Mouse (Mus musculus) CH12.LX (cell line): ENCODE measurements around the gene Neurog1. TPM values are rescaled to one million over a fixed set of nuclear protein-coding genes. Genes with fewer than 3 reads are reported as not detected.

Source experiments
- DNase-seq: peaks from one replicate; pipeline ENCODE4 v3.0.0-alpha.2; 2013; ENCODE audit errors: extremely low read depth
- H3K27ac ChIP-seq: 2 replicates; pipeline ENCODE4 v1.5.1; 2012; ENCODE audit warnings: low read depth, mild to moderate bottlenecking, control low read depth, moderate library complexity; ENCODE audit not compliant: insufficient read depth
- H3K27me3 ChIP-seq: replicated peaks from 2 replicates; pipeline ENCODE3; 2012; ENCODE audit warnings: inconsistent platforms
- H3K36me3 ChIP-seq, 2 experiments: replicated peaks in 1 of 2; 2 replicates each; pipeline versions ENCODE3 to v1.6.1; 2012; ENCODE audit warnings: inconsistent platforms in 1 of 2, low read length in 1 of 2, mild to moderate bottlenecking in 1 of 2, mixed read lengths in 1 of 2, moderate library complexity in 1 of 2; ENCODE audit not compliant: control insufficient read depth in 1 of 2, insufficient read depth in 1 of 2
- H3K4me1 ChIP-seq, 2 experiments: 2 replicates each; pipeline ENCODE4 v1.6.1; 2012; ENCODE audit warnings: inconsistent platforms in 1 of 2, moderate library complexity in 1 of 2; ENCODE audit not compliant: insufficient read depth in 2 of 2, control insufficient read depth in 1 of 2
- H3K4me2 ChIP-seq: 2 replicates; pipeline ENCODE4 v1.6.1; 2012; ENCODE audit warnings: low read depth, mild to moderate bottlenecking, control low read depth; ENCODE audit not compliant: poor library complexity, insufficient read depth, severe bottlenecking
- H3K4me3 ChIP-seq, 3 experiments: fragments of 150-350 bp in 1 of 3; sonication (generic) in 1 of 3; replicated peaks in 1 of 3; 2 replicates each; pipeline versions ENCODE3 to v1.5.1; 2011 to 2012; ENCODE audit warnings: low read depth in 2 of 3, low read length in 2 of 3, mild to moderate bottlenecking in 2 of 3, moderate library complexity in 2 of 3, control low read depth in 1 of 3, improper control_type of control experiment in 1 of 3, inconsistent platforms in 1 of 3, mixed read lengths in 1 of 3; ENCODE audit not compliant: poor library complexity in 1 of 3
- H3K79me2 ChIP-seq: replicated peaks from 2 replicates; pipeline ENCODE4 v1.6.1; 2012; ENCODE audit warnings: mild to moderate bottlenecking, moderate library complexity; ENCODE audit not compliant: control insufficient read depth, poor library complexity, insufficient read depth, severe bottlenecking; ENCODE audit errors: extremely low read depth
- H3K9ac ChIP-seq: 2 replicates; pipeline ENCODE4 v1.6.1; 2012; ENCODE audit warnings: low read depth, mild to moderate bottlenecking, control low read depth, moderate library complexity; ENCODE audit not compliant: insufficient read depth
- H3K9me3 ChIP-seq: replicated peaks from 2 replicates; pipeline ENCODE3; 2012; ENCODE audit warnings: low read length, inconsistent platforms, mixed read lengths
- CHD2 ChIP-seq: IDR thresholded peaks from 2 replicates; pipeline ENCODE4 v1.6.1; 2011; ENCODE audit warnings: low read length, improper control_type of control experiment
- CTCF ChIP-seq, 2 experiments: IDR thresholded peaks in 1 of 2; conservative IDR thresholded peaks in 1 of 2; 2 replicates each; pipeline ENCODE4 v1.5.1; 2011 to 2012; ENCODE audit warnings: low read depth in 2 of 2, low read length in 2 of 2, improper control_type of control experiment in 1 of 2, inconsistent platforms in 1 of 2, mild to moderate bottlenecking in 1 of 2, moderate library complexity in 1 of 2
- ELF1 ChIP-seq: IDR thresholded peaks from 2 replicates; pipeline ENCODE4 v1.6.1; 2014; ENCODE audit warnings: low read depth, mild to moderate bottlenecking, inconsistent platforms, low read length, improper control_type of control experiment
- EP300 ChIP-seq: IDR thresholded peaks from 2 replicates; pipeline ENCODE4 v1.6.1; 2011; ENCODE audit warnings: low read length, improper control_type of control experiment
- ETS1 ChIP-seq: conservative IDR thresholded peaks from 2 replicates; pipeline ENCODE4 v1.6.1; 2012; ENCODE audit warnings: low read depth, mild to moderate bottlenecking, inconsistent platforms, low read length, improper control_type of control experiment, moderate library complexity
- HCFC1 ChIP-seq: IDR thresholded peaks from 2 replicates; pipeline ENCODE4 v1.6.1; 2012; ENCODE audit warnings: low read depth, mild to moderate bottlenecking, inconsistent platforms, low read length, improper control_type of control experiment
- IRF4 ChIP-seq: IDR thresholded peaks from 2 replicates; pipeline ENCODE4 v1.6.1; 2014; ENCODE audit warnings: low read depth, mild to moderate bottlenecking, inconsistent platforms, low read length, improper control_type of control experiment
- MAZ ChIP-seq: IDR thresholded peaks from 2 replicates; pipeline ENCODE4 v1.6.1; 2012; ENCODE audit warnings: low read depth, mild to moderate bottlenecking, inconsistent platforms, low read length, improper control_type of control experiment, moderate library complexity
- MEF2A ChIP-seq: IDR thresholded peaks from 2 replicates; pipeline ENCODE4 v1.6.1; 2014; ENCODE audit warnings: low read depth, mild to moderate bottlenecking, inconsistent platforms, low read length, improper control_type of control experiment, borderline replicate concordance
- MXI1 ChIP-seq: IDR thresholded peaks from 2 replicates; pipeline ENCODE4 v1.6.1; 2011; ENCODE audit warnings: mild to moderate bottlenecking, low read depth, low read length, improper control_type of control experiment
- RCOR1 ChIP-seq: conservative IDR thresholded peaks from 2 replicates; pipeline ENCODE4 v1.6.1; 2012; ENCODE audit warnings: low read depth, mild to moderate bottlenecking, inconsistent platforms, low read length, improper control_type of control experiment
- TBP ChIP-seq: conservative IDR thresholded peaks from 2 replicates; pipeline ENCODE4 v1.6.1; 2011; ENCODE audit warnings: low read depth, low read length, improper control_type of control experiment
- UBTF ChIP-seq: IDR thresholded peaks from 2 replicates; pipeline ENCODE4 v1.6.1; 2012; ENCODE audit warnings: low read depth, mild to moderate bottlenecking, inconsistent platforms, low read length, improper control_type of control experiment, moderate library complexity
- ZC3H11A ChIP-seq: IDR thresholded peaks from 2 replicates; pipeline ENCODE4 v1.6.1; 2012; ENCODE audit warnings: low read depth, mild to moderate bottlenecking, inconsistent platforms, low read length, improper control_type of control experiment
- ZMIZ1 ChIP-seq: IDR thresholded peaks from 2 replicates; pipeline ENCODE4 v1.6.1; 2012; ENCODE audit warnings: low read depth, mild to moderate bottlenecking, inconsistent platforms, low read length, improper control_type of control experiment
- dilution Hi-C: fragments of 300-500 bp; cut with MboI; formaldehyde crosslinking; loops from 2 replicates; pipeline ENCODE4 v1.14.3; 2020; ENCODE audit warnings: low sequenced_read_pairs; ENCODE audit not compliant: extremely low pct_unique_long_range_greater_than_20kb, extremely low pct_ligation_motif_present
- in situ Hi-C: fragments of 300-500 bp; cut with MboI; formaldehyde crosslinking; loops from 3 replicates; pipeline ENCODE4 v1.14.3; 2019; ENCODE audit warnings: low sequenced_read_pairs, low pct_ligation_motif_present, low pct_unique_long_range_greater_than_20kb, mixed read lengths
- polyA plus RNA-seq: library from polyadenylated mRNA; unstranded; fragments of >175 nt; gene quantifications from 2 replicates; pipeline ENCODE4 v1.2.1, GENCODE M21; 2012; ENCODE audit warnings: low read depth; ENCODE audit not compliant: insufficient read length
- total RNA-seq, 2 experiments: library from RNA; depleted of rRNA; stranded (reverse); fragments of 300-350 nt in 1 of 2; fragments of >200 nt in 1 of 2; gene quantifications; 2 replicates each; pipeline ENCODE4 v1.2.3; 2012 to 2014

The Neurog1 gene
- total and polyA plus RNA-seq, 3 experiments = not detected

DNA sequence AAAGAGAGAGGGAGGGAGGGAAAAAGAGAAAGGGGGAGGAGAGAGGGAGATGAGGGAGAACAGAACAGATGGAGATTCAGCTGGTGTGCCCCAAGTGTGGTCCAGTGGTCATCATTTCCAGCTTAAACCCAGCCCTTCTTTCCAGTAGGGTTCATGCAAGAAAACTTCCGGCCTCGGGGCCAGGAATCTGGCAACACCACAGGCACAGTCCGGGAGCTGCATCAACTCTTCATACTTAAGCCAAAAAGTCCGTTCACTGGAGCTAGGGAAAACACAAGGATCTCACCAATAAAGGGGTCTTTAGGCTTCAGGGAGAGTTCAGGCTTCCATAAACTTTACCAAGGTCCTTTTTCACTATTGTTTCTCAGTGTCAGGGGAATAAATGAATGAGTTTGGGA, 29.1 kb downstream of the Neurog1 start:
- TF ChIP-seq UBTF (no peak), MXI1 (no peak), ETS1 (no peak), RCOR1 (no peak), TBP (no peak), IRF4 (no peak), HCFC1 (no peak), ZMIZ1 (no peak), CHD2 (no peak), ZC3H11A (no peak), EP300 (no peak), CTCF (conservative IDR thresholded peaks at IDR 0.05 in 1 of 2, IDR thresholded peaks at IDR 0.05 in 1 of 2; ENCODE audit: low read depth in 2 of 2, low read length in 2 of 2) (no peak)
- TF ChIP-seq, all 38 proteins: peak for 0
- dilution Hi-C loops (no loop called here), in situ Hi-C loops (no loop called here)
- no peaks in the 10 kb centered on the region for H3K79me2 ChIP-seq
- H3K27me3 ChIP-seq = peaks cover 8% of the 10 kb centered on the region
- H3K4me2 ChIP-seq = 0 out of 2 replicates have a peak overlapping the region, but pooled peaks have one; percentile 13
- H3K36me3 ChIP-seq = no peaks in the 10 kb centered on the region
- H3K9ac ChIP-seq = no peak overlapping the region
- H3K4me3 ChIP-seq = no peak overlapping the region
- no peak overlapping the region for H3K27ac ChIP-seq
- H3K4me1 ChIP-seq = peaks cover 23 to 36% of the 10 kb centered on the region in 2 experiments
- DNase-seq = no peak
- H3K9me3 ChIP-seq = no peaks in the 10 kb centered on the region

DNA sequence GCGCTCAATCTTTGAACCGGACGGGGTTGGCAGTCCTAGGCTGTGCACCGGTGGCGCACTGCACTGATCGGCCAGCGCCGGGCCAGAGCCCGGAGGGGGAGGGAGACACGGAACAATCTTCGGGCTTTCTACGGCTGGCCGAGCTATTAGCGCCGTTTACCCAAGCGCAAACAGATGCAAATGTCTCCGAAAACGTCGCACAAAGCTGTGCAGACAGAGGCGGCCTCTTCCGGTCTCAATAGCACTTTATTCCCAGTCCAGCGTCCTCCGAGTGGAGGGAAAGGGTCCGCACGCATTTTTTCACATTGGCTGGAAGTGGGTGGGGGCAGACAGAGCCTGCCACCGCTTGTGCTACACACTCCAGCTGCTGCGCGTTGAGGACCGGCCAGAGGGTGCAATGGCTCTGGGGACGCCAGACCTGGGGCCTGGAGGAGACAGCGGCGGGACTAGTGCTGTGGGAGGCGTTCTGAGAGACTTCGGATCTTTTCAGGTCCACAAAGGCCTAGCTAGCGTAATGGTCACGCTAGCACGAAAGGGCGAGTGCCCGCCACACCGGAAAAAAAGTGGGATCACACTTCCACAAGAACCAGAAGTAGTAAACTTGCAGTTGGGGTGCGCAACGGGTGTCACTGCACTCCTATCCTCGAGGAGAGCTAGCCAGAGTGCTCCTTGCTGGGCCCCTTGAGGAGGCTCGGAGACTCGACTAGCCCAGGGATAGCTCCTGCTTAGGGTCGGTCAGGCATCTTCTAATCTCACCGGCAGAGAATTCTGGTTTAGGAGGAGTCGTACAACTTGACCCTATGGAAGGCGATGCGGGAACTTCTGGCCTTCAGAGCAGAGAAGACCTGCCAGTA, 29.7 kb downstream of the Neurog1 start:
- Histone ChIP-seq H3K27ac (peak overlapping the region; percentile 43; the same call in 1 of the 2 replicates), H3K4me1 (peaks cover 20 to 36% of the 10 kb centered on the region in 2 experiments), H3K4me2 (peak overlapping the region; percentile 7; the same call in 1 of the 2 replicates), H3K4me3 (no peak overlapping the region), H3K9me3 (no peaks in the 10 kb centered on the region), H3K27me3 (peaks cover 8% of the 10 kb centered on the region), H3K79me2 (no peaks in the 10 kb centered on the region), H3K9ac (no peak overlapping the region), H3K36me3 (no peaks in the 10 kb centered on the region)
- in situ Hi-C loops = no loop called here
- TF ChIP-seq ELF1 = peak; percentile 60
- peak; percentile 17; the same call in 1 of the 2 replicates for TF ChIP-seq MEF2A
- TF ChIP-seq MAZ = no peak
- dilution Hi-C loops = no loop called here
- no peak for DNase-seq
